Mouse (Mus musculus): ENCODE results near the gene Tbc1d20. TPM values are rescaled to one million over a fixed set of nuclear protein-coding genes. Genes with fewer than 3 reads are reported as not detected.

Gene Tbc1d20
- polyA plus RNA-seq, 1 experiment from 2014 or later, result 42.5 TPM

- ATAC-seq (ENCODE audit: insufficient number of reproducible peaks, insufficient read depth, low FRiP score, low TSS enrichment, low read depth), result no peak
- H3K27ac ChIP-seq, result no peak overlapping the region
- peaks cover 10% of the 10 kb centered on the region for H3K4me1 ChIP-seq (replicated peaks)
- WGBS, result 93% methylated on average over 13 of the region's 13 CpGs
- H3K9ac ChIP-seq (replicated peaks), result no peak overlapping the region
- H3K4me2 ChIP-seq, result no peak overlapping the region
- peaks cover 89% of the 10 kb centered on the region for H3K36me3 ChIP-seq
- H3K9me3 ChIP-seq, result no peaks in the 10 kb centered on the region
- no peaks in the 10 kb centered on the region for H3K27me3 ChIP-seq
- H3K4me3 ChIP-seq (replicated peaks), result no peak overlapping the region
These were observed 32.5 kb downstream of the Tbc1d20 start for GRCm38 (mm10) chr2:152326157-152326556.

GRCm38 (mm10) chr2:152326654-152327053, 33.0 kb downstream of the Tbc1d20 start:
- 92% methylated on average over 8 of the region's 8 CpGs for WGBS
- Histone ChIP-seq H3K36me3 (peaks cover 84% of the 10 kb centered on the region), H3K9me3 (no peaks in the 10 kb centered on the region)

GRCm38 (mm10) chr2:152327980-152328379, 34.4 kb downstream of the Tbc1d20 start:
- H3K36me3 ChIP-seq, result peaks cover 71% of the 10 kb centered on the region
- no peaks in the 10 kb centered on the region for H3K9me3 ChIP-seq
- no peak overlapping the region for H3K27ac ChIP-seq
- no peak for ATAC-seq (ENCODE audit: insufficient number of reproducible peaks, insufficient read depth, low FRiP score, low TSS enrichment, low read depth)
- no peak overlapping the region for H3K4me2 ChIP-seq
- peaks cover 16% of the 10 kb centered on the region for H3K4me1 ChIP-seq (replicated peaks)
- no peak overlapping the region for H3K9ac ChIP-seq (replicated peaks)
- WGBS, result 72% methylated on average over 5 of the region's 5 CpGs
- H3K4me3 ChIP-seq (replicated peaks), result no peak overlapping the region
- H3K27me3 ChIP-seq, result no peaks in the 10 kb centered on the region

More at GRCm38 (mm10) chr2:152326654-152327053, 33.0 kb downstream of the Tbc1d20 start:
- Histone ChIP-seq H3K4me2 (no peak overlapping the region), H3K9ac (replicated peaks) (no peak overlapping the region), H3K4me3 (replicated peaks) (no peak overlapping the region), H3K27me3 (no peaks in the 10 kb centered on the region), H3K4me1 (replicated peaks) (peaks cover 15% of the 10 kb centered on the region), H3K27ac (no peak overlapping the region)
- no peak for ATAC-seq (ENCODE audit: insufficient number of reproducible peaks, insufficient read depth, low FRiP score, low TSS enrichment, low read depth)

- WGBS, result 62% methylated on average over 7 of the region's 7 CpGs
- H3K9ac ChIP-seq (replicated peaks), result 0 out of 2 replicates have a peak overlapping the region, but pooled peaks have one; percentile 23
- no peak for ATAC-seq (ENCODE audit: insufficient number of reproducible peaks, insufficient read depth, low FRiP score, low TSS enrichment, low read depth)
These were observed 37.3 kb downstream of the Tbc1d20 start for GRCm38 (mm10) chr2:152330858-152331423.

GRCm38 (mm10) chr2:152332101-152332825, 38.6 kb downstream of the Tbc1d20 start, which contains the start of gene Rbck1:
TSS of gene Rbck1 (minus strand) at chr2:152332653.
- Histone ChIP-seq H3K27ac (peak within 1 kb of the TSS; percentile 87), H3K9ac (replicated peaks) (peak within 1 kb of the TSS; percentile 89), H3K36me3 (peaks cover 28% of the 10 kb centered on the region), H3K4me2 (peak within 1 kb of the TSS; percentile 76), H3K27me3 (peaks cover 12% of the 10 kb centered on the region), H3K9me3 (no peaks in the 10 kb centered on the region), H3K4me3 (replicated peaks) (peak within 1 kb of the TSS; percentile 91), H3K4me1 (replicated peaks) (peaks cover 16% of the 10 kb centered on the region)
- ATAC-seq (ENCODE audit: insufficient number of reproducible peaks, insufficient read depth, low FRiP score, low TSS enrichment, low read depth), result peak; percentile 95
- under 1% methylated on average over 52 of the region's 54 CpGs for WGBS

More at GRCm38 (mm10) chr2:152330858-152331423, 37.3 kb downstream of the Tbc1d20 start:
- Histone ChIP-seq H3K36me3 (peaks cover 41% of the 10 kb centered on the region), H3K4me3 (replicated peaks) (peak overlapping the region; percentile 91), H3K9me3 (no peaks in the 10 kb centered on the region), H3K4me1 (replicated peaks) (peaks cover 16% of the 10 kb centered on the region), H3K27ac (no peak overlapping the region), H3K27me3 (peaks cover 8% of the 10 kb centered on the region; the same call in 1 of the 2 replicates), H3K4me2 (peak overlapping the region; percentile 76)

- Histone ChIP-seq H3K4me3 (replicated peaks) (no peak overlapping the region), H3K4me2 (no peak overlapping the region), H3K27ac (no peak overlapping the region), H3K9me3 (no peaks in the 10 kb centered on the region), H3K36me3 (peaks cover 17% of the 10 kb centered on the region), H3K27me3 (peaks cover 16% of the 10 kb centered on the region), H3K9ac (replicated peaks) (no peak overlapping the region), H3K4me1 (replicated peaks) (peaks cover 16% of the 10 kb centered on the region)
- ATAC-seq (ENCODE audit: insufficient number of reproducible peaks, insufficient read depth, low FRiP score, low TSS enrichment, low read depth), result no peak
- WGBS, result 73% methylated on average over 4 of the region's 4 CpGs
These were observed 39.8 kb downstream of the Tbc1d20 start for GRCm38 (mm10) chr2:152333345-152334006.

GRCm38 (mm10) chr2:152335289-152335820, 41.7 kb downstream of the Tbc1d20 start:
- Histone ChIP-seq H3K9me3 (no peaks in the 10 kb centered on the region), H3K27ac (no peak overlapping the region)

GRCm38 (mm10) chr2:152336856-152337255, 43.2 kb downstream of the Tbc1d20 start:
- 82% methylated on average over 1 of the region's 1 CpGs for WGBS

More at GRCm38 (mm10) chr2:152335289-152335820, 41.7 kb downstream of the Tbc1d20 start:
- peaks cover 16% of the 10 kb centered on the region for H3K27me3 ChIP-seq
- H3K4me1 ChIP-seq (replicated peaks), result peaks cover 13% of the 10 kb centered on the region
- no peak overlapping the region for H3K4me2 ChIP-seq
- 58% methylated on average over 11 of the region's 11 CpGs for WGBS
- H3K36me3 ChIP-seq, result peaks cover 3% of the 10 kb centered on the region; the same call in 1 of the 2 replicates
- 0 out of 2 replicates have a peak overlapping the region, but pooled peaks have one; percentile 8 for H3K9ac ChIP-seq (replicated peaks)
- no peak overlapping the region for H3K4me3 ChIP-seq (replicated peaks)
- ATAC-seq (ENCODE audit: insufficient number of reproducible peaks, insufficient read depth, low FRiP score, low TSS enrichment, low read depth), result no peak

GRCm38 (mm10) chr2:152337591-152338212, 44.1 kb downstream of the Tbc1d20 start:
- ATAC-seq (ENCODE audit: insufficient number of reproducible peaks, insufficient read depth, low FRiP score, low TSS enrichment, low read depth), result no peak
- Histone ChIP-seq H3K9ac (replicated peaks) (no peak overlapping the region), H3K27ac (no peak overlapping the region), H3K27me3 (peaks cover 26% of the 10 kb centered on the region), H3K4me3 (replicated peaks) (no peak overlapping the region), H3K9me3 (no peaks in the 10 kb centered on the region), H3K4me1 (replicated peaks) (no peaks in the 10 kb centered on the region), H3K4me2 (no peak overlapping the region), H3K36me3 (no peaks in the 10 kb centered on the region)
- WGBS, result 83% methylated on average over 11 of the region's 11 CpGs

More at GRCm38 (mm10) chr2:152336856-152337255, 43.2 kb downstream of the Tbc1d20 start:
- Histone ChIP-seq H3K4me3 (replicated peaks) (no peak overlapping the region), H3K27ac (no peak overlapping the region), H3K4me1 (replicated peaks) (no peaks in the 10 kb centered on the region), H3K36me3 (no peaks in the 10 kb centered on the region), H3K27me3 (peaks cover 19% of the 10 kb centered on the region), H3K4me2 (no peak overlapping the region), H3K9ac (replicated peaks) (no peak overlapping the region), H3K9me3 (no peaks in the 10 kb centered on the region)
- ATAC-seq (ENCODE audit: insufficient number of reproducible peaks, insufficient read depth, low FRiP score, low TSS enrichment, low read depth), result no peak

- 83% methylated on average over 13 of the region's 13 CpGs for WGBS
- no peaks in the 10 kb centered on the region for H3K36me3 ChIP-seq
- H3K27ac ChIP-seq, result no peak overlapping the region
- no peak overlapping the region for H3K4me2 ChIP-seq
- no peak overlapping the region for H3K9ac ChIP-seq (replicated peaks)
- peaks cover 31% of the 10 kb centered on the region for H3K27me3 ChIP-seq
- no peak overlapping the region for H3K4me3 ChIP-seq (replicated peaks)
- H3K4me1 ChIP-seq (replicated peaks), result peaks cover 5% of the 10 kb centered on the region; the same call in 1 of the 2 replicates
- no peak for ATAC-seq (ENCODE audit: insufficient number of reproducible peaks, insufficient read depth, low FRiP score, low TSS enrichment, low read depth)
- H3K9me3 ChIP-seq, result no peaks in the 10 kb centered on the region
These were observed 44.7 kb downstream of the Tbc1d20 start for GRCm38 (mm10) chr2:152338319-152338718.
